Mouse (Mus musculus): ENCODE measurements around the gene Best3.
"Not testable (repeated sequence)": the region's sequence is repeated elsewhere in the genome, so short reads cannot be mapped to it uniquely, and the experiment has no call there.

The Best3 gene

DNA sequence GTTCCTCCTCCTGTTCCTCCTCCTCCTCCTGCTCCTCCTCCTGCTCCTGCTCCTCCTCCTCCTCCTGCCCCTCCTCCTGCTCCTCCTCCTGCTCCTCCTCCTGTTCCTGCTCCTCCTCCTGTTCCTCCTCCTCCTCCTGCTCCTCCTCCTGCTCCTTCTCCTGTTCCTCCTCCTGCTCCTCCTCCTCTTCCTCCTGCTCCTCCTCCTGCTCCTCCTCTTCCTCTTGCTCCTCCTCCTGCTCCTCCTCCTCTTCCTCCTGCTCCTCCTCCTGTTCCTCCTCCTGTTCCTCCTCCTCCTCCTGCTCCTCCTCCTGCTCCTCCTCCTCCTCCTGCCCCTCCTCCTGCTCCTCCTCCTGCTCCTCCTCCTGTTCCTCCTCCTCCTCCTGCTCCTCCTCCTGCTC, 39.7 kb downstream of the Best3 start:
- DNase-seq (ENCODE audit: low spot score in 2 of 2), result not testable (repeated sequence)

DNA sequence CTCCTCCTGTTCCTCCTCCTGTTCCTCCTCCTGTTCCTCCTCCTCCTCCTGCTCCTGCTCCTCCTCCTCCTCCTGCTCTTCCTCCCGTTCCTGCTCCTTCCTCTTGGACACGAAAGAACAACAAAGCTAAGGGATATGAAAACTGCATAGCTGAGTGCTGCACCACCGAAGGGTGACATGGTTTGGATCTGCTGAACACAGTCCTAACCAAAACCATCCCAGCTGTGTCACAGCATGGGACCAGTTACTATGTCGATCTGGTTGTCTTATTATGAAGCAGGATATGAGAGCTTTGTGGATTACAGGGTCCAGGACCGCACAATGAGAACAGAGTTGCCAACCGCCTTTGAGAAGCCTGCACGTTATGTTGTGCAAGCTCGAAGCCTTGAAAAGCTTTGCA, 40.1 kb downstream of the Best3 start:
- DNase-seq (ENCODE audit: low spot score in 2 of 2), result no peak

DNA sequence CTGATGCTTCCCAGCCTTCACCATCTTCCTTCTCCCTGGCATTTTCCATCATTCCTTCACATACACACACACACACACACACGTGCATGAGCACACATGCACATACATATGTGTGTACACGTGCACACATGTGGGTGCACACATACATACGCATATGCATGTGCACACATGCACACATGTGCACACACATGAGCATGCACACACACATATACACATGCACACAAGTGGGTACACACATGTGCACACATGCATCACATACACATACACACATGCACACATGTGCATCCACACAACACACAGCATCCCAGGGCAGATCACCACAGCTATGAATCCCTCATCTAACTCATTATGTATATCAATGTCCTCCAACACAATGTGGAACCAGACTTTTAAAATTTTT, 45.0 kb downstream of the Best3 start:
- no peak for DNase-seq (ENCODE audit: low spot score in 2 of 2)

DNA sequence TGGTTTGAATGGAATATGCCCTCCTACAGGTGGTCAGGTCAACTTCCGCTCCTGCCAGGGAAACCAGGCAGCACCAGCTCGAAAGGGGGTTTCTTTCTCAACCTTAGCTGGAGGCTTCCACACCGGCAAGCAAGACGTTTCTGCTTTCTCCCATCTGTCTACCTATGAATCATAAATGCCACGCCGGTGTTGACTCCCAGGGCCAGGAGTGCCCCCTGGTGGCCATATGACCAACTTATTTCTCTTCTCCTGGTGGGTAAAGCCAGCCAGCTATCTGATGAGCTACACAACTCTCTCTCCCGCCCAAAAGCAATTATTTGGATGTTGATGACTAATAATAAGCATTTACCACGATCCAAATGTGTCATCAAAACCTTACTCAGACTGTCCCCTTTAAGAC, 47.7 kb downstream of the Best3 start:
- peak; percentile 54 to 87 for DNase-seq (ENCODE audit: low spot score in 2 of 2)

DNA sequence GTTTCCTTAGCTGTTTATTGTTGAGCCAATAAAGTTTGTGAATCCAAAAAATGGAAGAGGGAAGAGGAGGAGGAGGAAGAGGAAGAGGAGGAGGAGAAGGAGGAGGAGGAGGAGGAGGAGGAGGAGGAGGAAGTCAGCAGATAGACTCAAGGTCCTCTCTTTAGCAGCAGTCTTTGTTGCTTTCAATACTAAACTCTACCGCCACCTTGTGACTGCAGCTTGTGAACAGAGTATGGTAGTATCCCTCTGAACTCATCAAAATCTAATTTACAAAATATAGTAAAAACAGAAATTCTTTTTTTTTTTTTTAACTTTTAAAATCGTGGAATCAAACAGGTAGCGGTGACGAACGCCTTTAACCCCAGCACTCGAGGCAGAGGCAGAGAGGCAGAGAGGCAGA, 54.2 kb downstream of the Best3 start:
- DNase-seq (ENCODE audit: low spot score in 2 of 2), result no peak

DNA sequence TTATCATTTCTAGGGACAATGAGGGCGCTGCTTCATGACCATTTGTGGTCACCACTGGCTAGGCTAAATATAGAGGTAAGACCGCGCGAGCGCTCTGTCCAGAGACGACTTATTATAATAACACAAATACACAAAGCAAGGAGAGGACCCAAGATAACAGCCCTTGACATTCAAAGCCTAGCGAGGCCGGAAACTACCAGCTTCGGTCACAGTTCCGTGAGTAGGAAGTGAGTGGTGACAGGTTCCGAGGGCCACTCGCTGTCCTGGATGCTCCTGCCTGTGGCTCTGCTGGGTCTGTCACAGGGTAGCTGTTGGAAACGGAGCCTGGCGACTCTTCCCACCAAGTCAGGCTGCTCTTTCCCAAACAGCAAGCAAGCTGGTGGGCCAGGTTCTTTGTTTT, 56.2 kb downstream of the Best3 start:
- no peak for DNase-seq (ENCODE audit: low spot score in 2 of 2)

DNA sequence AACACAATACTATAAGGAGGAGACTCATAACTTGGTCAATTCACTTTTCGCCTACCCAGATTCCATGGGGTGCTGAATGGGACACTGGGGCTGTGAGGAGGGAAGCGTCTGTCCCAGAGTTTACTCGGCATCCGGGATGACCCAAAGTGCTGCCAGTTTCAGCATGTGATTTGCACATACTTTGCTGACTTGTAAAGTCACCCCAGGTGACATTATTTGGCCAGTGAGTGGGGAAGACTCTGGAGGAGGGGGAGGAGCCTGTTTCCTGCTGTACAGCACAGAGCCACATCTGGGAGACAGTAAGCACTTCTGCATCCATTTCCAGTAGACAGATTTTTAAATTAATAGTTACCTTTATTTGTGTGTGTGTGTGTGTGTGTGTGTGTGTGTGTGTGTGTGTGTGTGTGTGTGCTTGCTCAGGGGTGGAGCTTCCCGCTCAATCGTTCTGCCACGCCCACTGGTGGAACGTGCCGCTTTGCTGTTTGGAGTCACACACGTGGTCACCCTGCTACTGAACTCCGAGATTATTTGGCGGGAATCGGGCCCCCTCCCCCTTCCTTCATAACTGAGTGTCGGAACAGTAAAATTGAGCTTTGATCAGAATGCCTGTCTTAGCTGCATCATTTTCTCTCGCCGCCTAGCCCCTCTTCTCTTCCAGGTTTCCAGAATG, 57.5 kb downstream of the Best3 start:
- not testable (repeated sequence) for DNase-seq (ENCODE audit: low spot score in 2 of 2)

DNA sequence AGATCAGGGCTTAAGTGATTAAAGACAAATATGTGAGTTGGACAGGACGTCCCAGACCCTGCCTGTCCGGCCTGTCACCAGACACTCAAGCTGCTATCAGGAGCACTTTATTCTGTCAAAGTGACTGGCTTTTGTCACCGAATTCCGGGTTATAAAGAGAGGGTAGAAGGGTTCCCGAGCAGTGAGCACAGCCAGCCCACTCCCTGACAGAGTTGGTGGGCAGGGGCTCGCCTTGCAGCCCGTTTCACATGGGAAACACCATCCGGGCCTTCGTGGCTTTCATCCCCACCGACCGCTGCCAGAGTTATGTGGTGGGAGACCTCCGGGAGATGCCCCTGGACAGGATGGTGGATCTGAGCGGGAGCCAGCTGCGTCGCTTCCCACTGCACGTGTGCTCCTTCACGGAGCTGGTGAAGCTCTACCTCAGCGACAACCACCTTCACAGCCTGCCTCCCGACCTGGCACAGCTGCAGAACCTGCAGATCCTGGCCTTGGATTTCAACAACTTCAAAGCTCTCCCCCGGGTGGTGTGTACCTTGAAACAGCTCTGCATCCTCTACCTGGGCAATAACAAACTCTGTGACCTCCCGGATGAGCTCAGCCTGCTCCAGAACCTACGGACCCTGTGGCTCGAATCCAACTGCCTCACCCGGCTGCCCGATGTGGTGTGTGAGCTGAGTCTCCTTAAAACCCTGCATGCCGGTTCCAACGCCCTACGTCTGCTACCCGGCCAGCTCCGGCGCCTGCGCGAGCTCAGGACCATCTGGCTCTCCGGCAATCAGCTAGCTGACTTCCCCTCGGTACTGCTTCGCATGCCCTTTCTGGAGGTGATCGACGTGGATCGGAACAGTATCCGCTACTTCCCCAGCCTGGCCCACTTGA, 59.3 kb downstream of the Best3 start, which contains the start of gene Lrrc10:
TSS of gene Lrrc10 (plus strand) at position 167 of the 882 bp plus-strand sequence.
- no peak for DNase-seq (ENCODE audit: low spot score in 2 of 2)

DNA sequence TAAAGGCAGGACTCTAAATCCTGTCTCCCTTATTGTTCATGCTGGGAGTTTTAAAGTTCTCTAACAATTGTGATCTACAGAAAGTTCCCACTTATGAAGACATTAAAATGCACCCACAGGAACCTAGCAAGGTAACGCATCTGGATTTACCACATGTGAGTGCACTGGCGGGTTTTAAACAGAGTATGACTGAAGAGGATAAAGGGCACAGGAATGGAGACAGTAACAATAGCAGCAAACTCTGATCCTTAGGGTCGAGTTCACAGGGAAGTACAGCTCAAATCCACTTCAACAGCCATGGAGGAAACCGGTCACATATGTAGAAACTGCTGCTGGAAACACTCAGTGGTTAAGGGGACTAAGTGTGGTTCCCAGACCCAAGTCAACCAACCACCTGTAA, 63.1 kb downstream of the Best3 start:
- no peak for DNase-seq (ENCODE audit: low spot score in 2 of 2)

DNA sequence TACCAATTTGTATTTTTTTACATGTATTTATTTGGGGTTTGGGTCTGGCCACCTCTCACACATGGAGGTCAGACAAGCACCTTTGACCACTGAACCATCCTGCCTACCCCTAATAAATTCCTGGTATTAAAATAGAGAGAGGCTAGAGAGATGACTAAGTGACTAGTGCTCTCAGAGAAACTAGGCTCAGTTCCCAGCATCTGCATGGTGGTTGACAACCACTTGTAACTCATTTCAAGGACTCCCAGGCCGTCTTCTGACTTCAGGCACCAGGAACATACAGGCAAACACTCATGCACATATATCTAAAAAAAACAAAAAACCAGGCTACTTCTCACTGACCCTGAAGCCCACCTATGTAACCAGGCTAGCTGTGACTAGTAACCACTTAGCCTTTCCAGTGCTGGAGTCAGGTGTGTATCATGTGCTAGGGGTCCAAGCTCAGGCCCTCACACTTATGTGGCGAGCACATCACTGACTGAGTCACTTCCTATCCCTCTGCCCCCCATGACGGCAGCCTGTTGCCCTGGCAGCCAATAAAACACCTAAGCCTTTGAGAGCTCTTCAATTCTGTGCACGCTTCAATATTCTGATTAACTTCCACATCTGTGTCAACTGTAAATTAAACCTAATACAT, 64.0 kb downstream of the Best3 start:
- DNase-seq (ENCODE audit: low spot score in 2 of 2), result no peak

DNA sequence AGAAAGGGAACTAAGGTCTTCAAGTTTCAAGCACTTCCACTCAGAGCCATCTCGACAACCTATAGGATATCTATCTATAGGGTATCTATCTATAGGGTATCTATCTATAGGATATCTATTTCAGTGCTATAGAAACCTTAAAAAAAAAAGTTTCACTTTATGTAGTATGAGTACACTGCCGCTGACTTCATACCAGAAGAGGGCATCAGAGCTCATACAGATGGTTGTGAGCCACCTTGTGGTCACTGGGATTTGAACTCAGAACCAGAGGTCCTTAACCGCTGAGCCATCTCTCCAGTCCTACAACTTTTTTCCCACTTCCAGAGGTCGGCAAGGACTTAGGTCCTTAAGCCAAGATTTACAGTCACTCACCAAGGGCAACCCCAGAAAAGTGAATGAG, 69.6 kb downstream of the Best3 start:
- no peak for DNase-seq (ENCODE audit: low spot score in 2 of 2)

DNA sequence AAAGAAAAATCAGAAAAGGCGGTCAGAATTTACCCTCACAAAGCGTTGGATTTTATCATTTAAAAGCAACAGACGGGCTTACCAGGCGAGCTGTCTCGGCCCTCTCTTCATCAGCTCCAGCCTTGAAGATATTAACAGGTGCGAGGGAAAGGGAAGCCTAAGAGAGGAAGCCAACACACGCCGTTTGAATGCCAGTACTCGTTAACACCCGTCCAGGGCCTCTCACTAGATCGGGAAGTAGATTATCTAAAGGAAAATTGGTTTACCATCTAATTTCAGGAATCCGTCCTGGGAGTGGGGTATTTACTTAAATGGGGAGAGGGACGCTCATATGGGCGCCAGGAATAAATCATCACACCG, 76.8 kb downstream of the Best3 start:
- no peak for DNase-seq (ENCODE audit: low spot score in 2 of 2)

DNA sequence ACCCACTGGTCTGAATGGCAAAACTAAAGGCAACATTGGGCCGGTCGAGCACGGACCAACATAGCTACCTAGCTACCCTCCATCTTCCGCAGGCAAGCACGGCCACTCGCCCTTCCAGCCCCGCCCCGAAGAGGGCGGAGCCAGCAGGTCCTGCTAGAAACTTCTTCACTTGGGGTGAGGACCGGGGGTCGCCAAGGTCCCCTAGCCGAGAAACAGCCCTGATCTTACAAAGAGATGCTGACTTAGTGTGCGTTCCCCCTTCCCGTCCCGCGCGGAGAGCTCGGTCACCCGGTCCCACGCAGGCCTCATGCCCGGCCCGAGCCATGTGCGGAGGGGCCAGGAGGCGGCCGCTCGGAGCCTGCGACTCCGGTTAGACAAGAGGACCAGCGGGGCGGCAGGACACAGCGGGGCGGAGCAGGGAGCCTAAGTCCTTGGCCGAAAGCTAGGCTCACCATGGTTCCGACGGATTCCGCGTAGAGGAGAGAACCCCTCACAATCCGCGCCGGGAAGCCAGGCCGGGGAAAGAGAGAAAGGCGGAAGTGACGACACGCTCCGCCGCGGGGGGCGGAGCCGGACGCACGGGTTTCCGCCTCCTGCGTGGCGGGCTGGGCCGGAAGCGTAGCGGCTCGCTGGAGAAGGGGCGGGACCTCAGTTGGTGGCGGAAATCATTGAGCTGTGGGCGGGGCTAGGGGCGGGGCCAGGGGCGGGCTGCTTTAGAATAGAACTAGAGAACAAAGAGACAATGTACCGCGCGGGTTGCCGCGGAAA, 77.3 kb downstream of the Best3 start, which contains the start of gene Cct2:
TSS of gene Cct2 (minus strand) at position 561 of the 768 bp plus-strand sequence.
- peak; percentile 94 to 96 for DNase-seq (ENCODE audit: low spot score in 2 of 2)

DNA sequence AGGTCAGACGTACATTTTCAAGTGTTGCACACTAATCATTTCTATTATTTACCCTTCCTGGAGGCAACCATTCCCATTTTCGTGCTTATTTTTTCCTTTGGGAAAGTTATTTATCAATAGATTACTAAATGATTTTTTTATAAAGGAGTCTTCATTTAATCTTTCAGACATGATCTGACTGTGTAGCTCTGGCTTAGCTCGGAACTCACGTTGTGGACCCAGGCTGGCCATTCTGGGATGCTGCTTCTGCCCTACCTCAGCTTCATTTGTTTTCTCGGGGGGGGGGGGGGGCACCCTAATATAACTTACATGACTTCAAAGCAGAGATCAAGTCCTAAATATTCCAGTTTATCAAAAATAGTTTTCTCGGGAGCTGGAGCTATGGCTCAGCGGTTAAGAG, 78.0 kb downstream of the Best3 start:
- no peak for DNase-seq (ENCODE audit: low spot score in 2 of 2)

DNA sequence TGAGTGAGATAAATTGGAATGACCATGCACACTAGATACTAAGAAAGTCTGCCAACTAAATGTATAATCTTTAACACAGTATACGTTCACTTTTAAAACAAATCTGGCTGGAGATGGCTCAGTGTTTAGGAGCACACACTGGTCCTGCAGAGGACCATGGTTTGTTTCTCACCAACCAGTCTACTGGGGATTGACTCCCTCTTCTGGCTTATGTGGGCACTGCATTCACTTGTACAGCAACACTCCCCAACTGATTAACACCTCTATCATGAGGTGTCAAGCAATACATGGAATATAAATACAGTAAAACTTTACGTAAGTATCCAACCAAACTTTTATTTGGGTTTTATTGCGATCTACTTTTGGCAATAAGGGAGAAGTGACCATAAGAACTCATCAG, 83.0 kb downstream of the Best3 start:
- peak in 1 of 2 experiments; percentile 38 for DNase-seq (ENCODE audit: low spot score in 2 of 2)

DNA sequence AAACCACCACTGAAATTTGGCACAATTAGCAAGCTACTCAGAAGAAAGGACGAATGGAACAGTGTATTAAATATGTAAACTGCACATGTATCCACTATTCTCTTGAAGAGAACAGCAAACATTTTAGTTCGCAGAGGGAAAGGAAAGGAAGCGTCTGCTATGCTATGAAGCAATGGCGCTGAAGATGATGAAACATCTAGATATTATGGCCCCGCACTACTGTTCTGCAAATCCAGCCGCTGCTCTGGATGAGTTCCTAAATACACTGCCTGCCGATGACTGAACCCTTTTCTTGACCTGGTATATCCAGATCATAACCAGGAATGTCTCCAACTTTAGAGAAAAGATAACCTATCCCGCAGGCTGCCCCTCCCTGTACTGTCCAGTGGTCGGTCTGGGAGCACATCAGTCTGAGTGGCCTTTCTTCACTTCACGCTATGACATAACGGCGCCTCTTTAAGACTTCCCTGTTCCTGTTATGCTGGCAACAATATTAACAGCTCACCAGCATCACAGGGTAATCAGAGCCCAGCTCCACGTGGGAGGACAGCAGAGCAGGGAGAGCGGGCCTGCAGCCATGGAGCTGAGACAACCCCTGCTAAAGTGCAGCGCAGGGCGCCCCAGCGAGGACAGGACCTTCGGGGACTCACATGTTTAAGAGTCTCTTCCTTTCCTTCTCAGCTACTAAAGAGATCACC, 86.2 kb downstream of the Best3 start:
- no peak for DNase-seq (ENCODE audit: low spot score in 2 of 2)

DNA sequence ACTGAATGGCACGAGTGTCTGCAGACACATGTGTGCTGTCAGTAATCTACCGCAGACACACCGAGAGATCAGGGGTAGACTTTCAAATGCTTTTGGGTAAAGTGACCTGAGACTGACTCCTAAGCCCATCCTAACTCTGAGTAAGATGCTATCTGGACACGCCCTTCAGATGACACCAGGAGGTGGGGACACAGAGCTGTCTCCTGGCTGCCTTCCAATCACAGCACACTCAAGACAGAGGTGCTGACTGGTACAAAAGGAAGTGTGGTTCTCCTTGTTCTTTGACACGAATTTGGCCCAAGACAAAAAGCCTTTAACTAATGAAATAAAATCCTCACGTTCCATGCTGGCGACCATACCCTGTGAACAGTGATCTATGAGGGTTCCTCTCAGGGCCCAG, 87.1 kb downstream of the Best3 start:
- DNase-seq (ENCODE audit: low spot score in 2 of 2), result no peak
